Mouse (Mus musculus) ES-Bruce4 (cell line): Measurements from ENCODE around the gene Rps2.
"Not testable (repeated sequence)": the region's sequence is repeated elsewhere in the genome, so short reads cannot be mapped to it uniquely, and the experiment has no call there.

ENCODE experiments used
- CTCF ChIP-seq: IDR thresholded peaks from one replicate; pipeline ENCODE4 v1.8.1; 2011; ENCODE audit warnings: low read depth, low read length
- EP300 ChIP-seq: IDR thresholded peaks from 2 replicates; pipeline ENCODE4 v1.6.1; 2011; ENCODE audit warnings: low read depth, low read length; ENCODE audit not compliant: insufficient read depth
- POLR2A ChIP-seq: IDR thresholded peaks from one replicate; pipeline ENCODE4 v1.8.1; 2011; ENCODE audit warnings: low read length; ENCODE audit not compliant: insufficient read depth

- not testable (repeated sequence) for TF ChIP-seq EP300, POLR2A, CTCF
These were observed 1.0 kb downstream of the Rps2 start for GRCm38 (mm10) chr17:24718938-24719337.
